10 mouse cellular contexts compared by ENCODE assay signal in genomic region chr5:131642752-131643151, GRCm38 (mm10).
DNase-seq lines count a peak whose midpoint lies in the region; ATAC-seq lines count a peak whose summit lies in the region.
"Had no signal": no experiment of that assay in that cellular context is flagged by ENCODE, and none has a peak within 500 bp of the region (broad histone marks: within the 10 kb centered on the region; RNA-seq: fewer than 3 reads in every experiment).

No protein-coding gene starts in this region.

- peaks cover 32% of the 10 kb centered on the region for H3K4me1 ChIP-seq in forebrain, embryonic 11.5 days (replicated peaks; ENCODE audit: control insufficient read depth, insufficient read depth, low read length)
- H3K4me1 ChIP-seq in midbrain, embryonic 16.5 days (ENCODE audit: control insufficient read depth, insufficient read depth, low read length) = peaks cover 34% of the 10 kb centered on the region
- H3K4me1 ChIP-seq: stomach, embryonic 15.5 days had no signal

- no peak; the same call in 1 of the 2 replicates for ATAC-seq in forebrain, embryonic 11.5 days (replicated peaks; ENCODE audit: low FRiP score)
- ATAC-seq in midbrain, embryonic 16.5 days = peak; percentile 57

- no peaks in the 10 kb centered on the region for H3K36me3 ChIP-seq in forebrain, embryonic 11.5 days (ENCODE audit: control insufficient read depth, insufficient read depth, low read length)
- H3K36me3 ChIP-seq in midbrain, embryonic 16.5 days (ENCODE audit: control insufficient read depth, insufficient read depth, low read length) = no peaks in the 10 kb centered on the region
- H3K36me3 ChIP-seq: stomach, embryonic 15.5 days had no signal

- no peaks in the 10 kb centered on the region for H3K9me3 ChIP-seq in forebrain, embryonic 11.5 days (ENCODE audit: control insufficient read depth, low read length)
- H3K9me3 ChIP-seq in midbrain, embryonic 16.5 days (replicated peaks; ENCODE audit: control insufficient read depth, low read length, poor library complexity, severe bottlenecking) = no peaks in the 10 kb centered on the region
- H3K9me3 ChIP-seq: stomach, embryonic 15.5 days had no signal

- H3K9ac ChIP-seq in forebrain, embryonic 11.5 days (ENCODE audit: low read length) = no peak overlapping the region
- H3K9ac ChIP-seq in midbrain, embryonic 16.5 days (ENCODE audit: low read depth, low read length) = no peak overlapping the region
- H3K9ac ChIP-seq: stomach, embryonic 15.5 days had no signal

- no peak overlapping the region for H3K4me3 ChIP-seq in forebrain, embryonic 11.5 days (ENCODE audit: low read depth, low read length)
- H3K4me3 ChIP-seq in midbrain, embryonic 16.5 days (ENCODE audit: low read depth, low read length) = no peak overlapping the region
- H3K4me3 ChIP-seq: stomach, embryonic 15.5 days had no signal

- 32% methylated on average over 2 of the region's 2 CpGs for WGBS in forebrain, embryonic 11.5 days
- WGBS in midbrain, embryonic 16.5 days = 31% methylated on average over 2 of the region's 2 CpGs

- DNase-seq in gastrocnemius, postnatal 25 days = peak; percentile 19
- no peak for DNase-seq in gastrocnemius, adult 8-10 months (ENCODE audit: low spot score in 2 of 2)
- DNase-seq in forebrain, embryonic 11.5 days (ENCODE audit: low spot score) = no peak
- DNase-seq in heart, postnatal 10 days = peak; percentile 33 to 38
- no peak for DNase-seq in layer of hippocampus, postnatal 36 days
- no peak for DNase-seq in natural killer cell, adult 2 months (ENCODE audit: low spot score in 2 of 2)
- no peak for DNase-seq in lung, postnatal 36 days
- DNase-seq: lung, postnatal 14 days had no signal

- peak overlapping the region; percentile 71 for H3K27ac ChIP-seq in forebrain, embryonic 11.5 days (ENCODE audit: low read depth, low read length)
- 0 out of 2 replicates have a peak overlapping the region, but pooled peaks have one; percentile 22 for H3K27ac ChIP-seq in midbrain, embryonic 16.5 days (ENCODE audit: low read length)
- H3K27ac ChIP-seq: stomach, embryonic 15.5 days had no signal

- peak overlapping the region; percentile 28 for H3K4me2 ChIP-seq in forebrain, embryonic 11.5 days (ENCODE audit: low read depth, low read length, severe bottlenecking)
- H3K4me2 ChIP-seq in midbrain, embryonic 16.5 days (ENCODE audit: low read length) = no peak overlapping the region
- H3K4me2 ChIP-seq: stomach, embryonic 15.5 days had no signal

- intact Hi-C loops in heart, postnatal 10 days (cut with DNase I) = no loop called here

- H3K27me3 ChIP-seq in forebrain, embryonic 11.5 days (ENCODE audit: control insufficient read depth, insufficient read depth, low read length) = peaks cover 20% of the 10 kb centered on the region
- H3K27me3 ChIP-seq in midbrain, embryonic 16.5 days (ENCODE audit: control insufficient read depth, insufficient read depth, low read depth, low read length) = no peaks in the 10 kb centered on the region
- H3K27me3 ChIP-seq: stomach, embryonic 15.5 days had no signal

Comparison
In these comparisons a context has a peak if more than half of its experiments do, and no peak if none do; other contexts are left out.
1. DNase-seq: peak in gastrocnemius, postnatal 25 days (single experiment) and heart, postnatal 10 days (2 of 2); none in gastrocnemius, adult 8-10 months (0 of 2), forebrain, embryonic 11.5 days (single experiment), layer of hippocampus, postnatal 36 days (0 of 2), natural killer cell, adult 2 months (0 of 2) and lung, postnatal 36 days (single experiment).